Mouse (Mus musculus): Measurements from ENCODE around the gene Clstn1. TPM values are rescaled to one million over a fixed set of nuclear protein-coding genes. Genes with fewer than 3 reads are reported as not detected.

Clstn1 gene
- polyA plus RNA-seq (2016; fragmentation: Nextera tagmentation; extraction: Ambion mirVana) = 38.3 and 38.9 TPM in 2 replicates

DNA sequence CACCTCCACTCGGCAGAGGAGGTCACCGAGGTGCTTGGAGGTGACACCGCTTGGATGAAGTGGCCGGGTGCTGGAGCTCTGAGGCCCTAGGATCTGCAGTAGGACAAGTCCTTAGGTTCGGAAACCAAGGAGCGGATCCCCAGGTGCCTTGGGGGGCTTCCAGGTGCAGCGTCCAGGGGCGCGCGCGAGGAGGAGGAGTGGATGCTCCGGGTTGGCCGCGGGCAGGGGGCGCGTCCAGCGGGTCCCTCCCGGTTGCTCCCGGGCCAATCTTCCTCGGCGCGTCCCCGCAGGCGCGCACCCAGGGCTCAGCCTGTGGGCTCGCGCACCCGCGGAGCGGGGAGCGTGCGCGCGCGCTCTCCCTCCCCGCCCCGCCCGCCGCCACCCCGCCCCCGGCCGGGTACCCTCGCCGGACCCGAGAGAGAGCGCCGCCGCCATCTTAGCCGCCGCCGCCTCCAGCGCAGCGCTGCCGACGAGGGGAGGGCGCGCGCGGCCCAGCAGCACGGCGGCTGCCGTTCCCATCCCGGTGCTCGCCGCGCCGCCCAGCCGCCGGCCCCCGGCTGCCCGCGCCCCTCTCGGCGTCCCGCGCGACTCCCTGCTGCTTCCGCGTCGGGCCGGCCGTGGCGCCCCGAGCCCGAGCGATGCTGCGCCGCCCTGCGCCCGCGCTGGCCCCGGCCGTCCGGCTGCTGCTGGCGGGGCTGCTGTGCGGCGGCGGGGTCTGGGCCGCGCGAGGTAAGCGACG, at the start of gene Clstn1:
TSS of gene Clstn1 (plus strand) at position 425 of the 739 bp plus-strand sequence.
- Histone ChIP-seq H3K4me2 (peak within 1 kb of the TSS; percentile 94), H3K4me3 (peak within 1 kb of the TSS; percentile 68), H3K9ac (peak within 1 kb of the TSS; percentile 70), H3K27me3 (replicated peaks) (peaks cover 52% of the 10 kb centered on the region), H3K9me3 (replicated peaks) (0 out of 2 replicates have a peak, but pooled peaks cover under 1% of the 10 kb centered on the region), H3K36me3 (no peaks in the 10 kb centered on the region), H3K27ac (ENCODE audit: poor library complexity, severe bottlenecking) (no peak within 1 kb of the TSS), H3K4me1 (replicated peaks) (peaks cover 11% of the 10 kb centered on the region)
- ATAC-seq (ENCODE audit: insufficient number of reproducible peaks, low FRiP score) = peak; percentile 73
- 3% methylated on average over 66 of the region's 103 CpGs for WGBS

- Histone ChIP-seq H3K9ac (0 out of 2 replicates have a peak overlapping the region, but pooled peaks have one; percentile 2), H3K36me3 (no peaks in the 10 kb centered on the region), H3K27me3 (replicated peaks) (no peaks in the 10 kb centered on the region), H3K27ac (ENCODE audit: poor library complexity, severe bottlenecking) (peak overlapping the region; percentile 79), H3K4me1 (replicated peaks) (peaks cover 55% of the 10 kb centered on the region), H3K4me2 (peak overlapping the region; percentile 32), H3K9me3 (replicated peaks) (no peaks in the 10 kb centered on the region), H3K4me3 (no peak overlapping the region)
- 31% methylated on average over 8 of the region's 8 CpGs for WGBS
- peak; percentile 82 for ATAC-seq (ENCODE audit: insufficient number of reproducible peaks, low FRiP score)
Measured at GRCm38 (mm10) chr4:149539441-149539840, 46.8 kb upstream of the Clstn1 start.

DNA sequence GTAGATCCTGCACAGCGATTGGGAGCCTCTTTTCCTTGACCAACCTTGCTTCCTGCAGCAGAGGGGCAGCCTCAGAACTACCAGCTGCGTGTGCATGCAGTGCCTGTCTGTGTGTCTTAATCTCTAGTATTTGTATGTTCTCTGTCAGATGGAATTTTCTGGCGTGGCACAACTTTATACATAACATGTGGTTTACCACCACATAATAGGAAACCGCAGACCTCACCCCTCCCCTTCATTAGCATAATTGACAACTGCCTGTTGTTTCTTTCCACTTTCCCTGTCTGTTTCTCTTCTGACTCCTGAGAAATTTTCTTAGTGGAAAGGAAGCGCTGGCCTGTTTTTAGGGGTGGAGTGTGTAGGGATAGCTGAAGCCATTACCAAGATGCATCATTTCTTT, 44.3 kb upstream of the Clstn1 start:
- Histone ChIP-seq H3K4me3 (no peak overlapping the region), H3K27me3 (replicated peaks) (no peaks in the 10 kb centered on the region), H3K9ac (no peak overlapping the region), H3K36me3 (peaks cover 18% of the 10 kb centered on the region), H3K9me3 (replicated peaks) (no peaks in the 10 kb centered on the region), H3K27ac (ENCODE audit: poor library complexity, severe bottlenecking) (no peak overlapping the region), H3K4me1 (replicated peaks) (peaks cover 49% of the 10 kb centered on the region), H3K4me2 (peak overlapping the region; percentile 20; the same call in 1 of the 2 replicates)
- 57% methylated on average over 5 of the region's 5 CpGs for WGBS
- ATAC-seq (ENCODE audit: insufficient number of reproducible peaks, low FRiP score) = no peak

- WGBS = 76% methylated on average over 12 of the region's 12 CpGs
- H3K9ac ChIP-seq = 0 out of 2 replicates have a peak overlapping the region, but pooled peaks have one; percentile 10
Measured at GRCm38 (mm10) chr4:149542431-149542830, 43.8 kb upstream of the Clstn1 start.

DNA sequence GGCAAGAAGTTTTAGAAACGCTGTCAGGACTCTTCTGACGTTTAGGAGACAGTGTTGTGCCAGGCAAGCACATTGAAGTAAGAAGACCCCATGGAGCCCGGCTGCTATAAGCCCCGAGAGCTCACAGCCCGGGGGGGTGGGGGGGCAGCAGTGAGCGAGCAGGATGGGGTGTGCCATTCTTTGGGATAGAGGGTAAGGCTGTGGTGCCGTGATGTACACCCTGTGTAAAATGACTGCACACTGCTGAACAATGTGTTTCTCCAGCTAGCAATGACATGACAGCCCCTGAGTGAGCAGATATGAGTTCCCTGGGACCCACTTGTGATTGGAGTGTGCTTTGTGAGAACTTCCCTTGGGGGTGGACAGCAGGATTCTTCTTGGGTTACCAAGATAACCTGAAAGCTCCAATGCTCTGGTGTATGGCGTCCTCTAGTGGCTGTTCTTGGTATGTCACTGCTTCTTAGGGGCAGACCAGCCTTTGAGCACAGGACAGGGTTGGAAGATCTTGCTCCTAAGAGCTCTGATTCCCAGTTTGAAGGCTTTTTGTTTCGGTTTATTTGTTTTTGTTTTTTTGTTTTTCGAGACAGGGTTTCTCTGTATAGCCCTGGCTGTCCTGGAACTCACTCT, 43.2 kb upstream of the Clstn1 start:
- no peaks in the 10 kb centered on the region for H3K9me3 ChIP-seq (replicated peaks)
- no peaks in the 10 kb centered on the region for H3K27me3 ChIP-seq (replicated peaks)
- H3K4me2 ChIP-seq = no peak overlapping the region
- H3K36me3 ChIP-seq = peaks cover 24% of the 10 kb centered on the region
- H3K27ac ChIP-seq (ENCODE audit: poor library complexity, severe bottlenecking) = no peak overlapping the region
- no peak for ATAC-seq (ENCODE audit: insufficient number of reproducible peaks, low FRiP score)
- H3K4me3 ChIP-seq = no peak overlapping the region
- 0 out of 2 replicates have a peak overlapping the region, but pooled peaks have one; percentile 10 for H3K9ac ChIP-seq
- peaks cover 38% of the 10 kb centered on the region for H3K4me1 ChIP-seq (replicated peaks)
- WGBS = 38% methylated on average over 10 of the region's 10 CpGs

More at GRCm38 (mm10) chr4:149542431-149542830, 43.8 kb upstream of the Clstn1 start:
- no peaks in the 10 kb centered on the region for H3K27me3 ChIP-seq (replicated peaks)
- no peaks in the 10 kb centered on the region for H3K9me3 ChIP-seq (replicated peaks)
- H3K4me3 ChIP-seq = no peak overlapping the region
- H3K4me1 ChIP-seq (replicated peaks) = peaks cover 44% of the 10 kb centered on the region
- H3K36me3 ChIP-seq = peaks cover 19% of the 10 kb centered on the region
- no peak overlapping the region for H3K4me2 ChIP-seq
- no peak overlapping the region for H3K27ac ChIP-seq (ENCODE audit: poor library complexity, severe bottlenecking)
- no peak for ATAC-seq (ENCODE audit: insufficient number of reproducible peaks, low FRiP score)

- Histone ChIP-seq H3K36me3 (peaks cover 27% of the 10 kb centered on the region), H3K9ac (no peak overlapping the region), H3K9me3 (replicated peaks) (no peaks in the 10 kb centered on the region), H3K4me1 (replicated peaks) (peaks cover 19% of the 10 kb centered on the region), H3K27ac (ENCODE audit: poor library complexity, severe bottlenecking) (no peak overlapping the region), H3K27me3 (replicated peaks) (no peaks in the 10 kb centered on the region), H3K4me2 (no peak overlapping the region), H3K4me3 (no peak overlapping the region)
- ATAC-seq (ENCODE audit: insufficient number of reproducible peaks, low FRiP score) = no peak
- 81% methylated on average over 8 of the region's 8 CpGs for WGBS
Measured at GRCm38 (mm10) chr4:149544892-149545291, 41.4 kb upstream of the Clstn1 start.

- H3K27me3 ChIP-seq (replicated peaks) = no peaks in the 10 kb centered on the region
- H3K4me3 ChIP-seq = no peak overlapping the region
- no peak overlapping the region for H3K4me2 ChIP-seq
- H3K9me3 ChIP-seq (replicated peaks) = no peaks in the 10 kb centered on the region
- H3K4me1 ChIP-seq (replicated peaks) = peaks cover 7% of the 10 kb centered on the region
- no peak overlapping the region for H3K9ac ChIP-seq
- no peak for ATAC-seq (ENCODE audit: insufficient number of reproducible peaks, low FRiP score)
- no peak overlapping the region for H3K27ac ChIP-seq (ENCODE audit: poor library complexity, severe bottlenecking)
- peaks cover 27% of the 10 kb centered on the region for H3K36me3 ChIP-seq
- 84% methylated on average over 9 of the region's 9 CpGs for WGBS
Measured at GRCm38 (mm10) chr4:149546797-149547444, 39.3 kb upstream of the Clstn1 start.

- H3K36me3 ChIP-seq = peaks cover 27% of the 10 kb centered on the region
- no peak overlapping the region for H3K9ac ChIP-seq
- no peak for ATAC-seq (ENCODE audit: insufficient number of reproducible peaks, low FRiP score)
- no peaks in the 10 kb centered on the region for H3K9me3 ChIP-seq (replicated peaks)
- H3K4me1 ChIP-seq (replicated peaks) = peaks cover 5% of the 10 kb centered on the region
- no peaks in the 10 kb centered on the region for H3K27me3 ChIP-seq (replicated peaks)
- 79% methylated on average over 6 of the region's 6 CpGs for WGBS
- H3K4me3 ChIP-seq = no peak overlapping the region
- H3K27ac ChIP-seq (ENCODE audit: poor library complexity, severe bottlenecking) = no peak overlapping the region
- no peak overlapping the region for H3K4me2 ChIP-seq
Measured at GRCm38 (mm10) chr4:149547523-149547922, 38.7 kb upstream of the Clstn1 start.

DNA sequence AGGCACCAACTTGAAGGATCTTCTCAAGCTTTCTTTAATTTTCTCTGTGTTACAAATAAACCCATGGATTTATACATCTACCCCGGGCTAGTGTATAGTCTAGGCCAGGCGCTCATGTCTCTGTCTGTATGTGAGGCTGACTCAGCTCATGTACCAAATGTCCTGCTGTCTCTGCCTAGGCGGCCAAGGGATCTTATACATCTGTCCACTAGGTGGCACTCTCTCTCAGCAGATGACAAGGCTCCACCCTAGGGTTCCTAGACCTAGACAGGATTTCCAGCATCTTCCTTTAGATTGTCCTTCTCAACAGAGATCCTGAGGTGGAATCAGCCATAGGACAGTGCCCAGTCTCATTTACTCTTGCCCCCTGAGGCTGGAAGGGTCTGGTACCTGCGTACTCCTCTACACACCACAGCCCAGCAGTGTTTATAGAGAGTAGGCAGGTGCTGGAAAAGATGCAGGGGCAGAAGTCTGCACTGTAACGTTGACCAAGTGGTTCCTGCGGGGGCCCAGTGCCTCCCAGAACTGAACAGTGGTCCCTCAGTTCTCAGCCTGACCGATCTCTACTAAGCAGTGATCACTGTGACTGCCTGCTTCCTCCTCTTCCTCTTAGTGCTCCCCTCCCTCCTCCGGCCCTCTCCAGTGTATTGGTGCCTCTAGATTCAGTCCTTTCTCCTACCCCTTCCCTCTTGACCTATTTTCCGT, 36.9 kb upstream of the Clstn1 start:
- Histone ChIP-seq H3K27me3 (replicated peaks) (no peaks in the 10 kb centered on the region), H3K9ac (no peak overlapping the region), H3K4me2 (no peak overlapping the region), H3K27ac (ENCODE audit: poor library complexity, severe bottlenecking) (no peak overlapping the region), H3K4me1 (replicated peaks) (peaks cover 6% of the 10 kb centered on the region), H3K9me3 (replicated peaks) (no peaks in the 10 kb centered on the region), H3K36me3 (peaks cover 27% of the 10 kb centered on the region), H3K4me3 (no peak overlapping the region)
- WGBS = 61% methylated on average over 9 of the region's 9 CpGs
- peak; percentile 60 for ATAC-seq (ENCODE audit: insufficient number of reproducible peaks, low FRiP score)

DNA sequence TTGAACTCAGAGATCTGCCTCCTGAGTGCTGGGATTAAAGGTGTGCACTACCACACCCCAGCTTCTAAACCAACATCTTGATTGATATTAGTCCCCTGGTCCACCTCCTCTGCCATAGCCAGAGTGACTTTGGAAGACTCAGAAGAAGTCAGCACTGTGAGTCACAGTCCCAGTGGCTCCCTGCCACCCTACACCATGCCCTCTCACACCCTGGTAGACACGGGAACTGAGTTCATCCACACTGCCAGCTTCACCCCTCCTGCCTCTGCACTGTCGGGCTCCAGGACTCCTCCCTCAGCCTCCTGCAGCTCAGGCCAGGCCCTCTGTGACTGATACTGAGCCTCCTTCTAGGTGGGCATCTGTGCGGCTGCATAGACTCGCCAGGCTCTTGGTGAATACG, 35.4 kb upstream of the Clstn1 start:
- H3K27me3 ChIP-seq (replicated peaks) = no peaks in the 10 kb centered on the region
- no peak for ATAC-seq (ENCODE audit: insufficient number of reproducible peaks, low FRiP score)
- H3K9me3 ChIP-seq (replicated peaks) = no peaks in the 10 kb centered on the region
- no peak overlapping the region for H3K27ac ChIP-seq (ENCODE audit: poor library complexity, severe bottlenecking)
- H3K4me1 ChIP-seq (replicated peaks) = peaks cover 21% of the 10 kb centered on the region
- WGBS = 66% methylated on average over 5 of the region's 5 CpGs
- H3K4me2 ChIP-seq = no peak overlapping the region
- no peak overlapping the region for H3K4me3 ChIP-seq
- no peak overlapping the region; the same call in 1 of the 2 replicates for H3K9ac ChIP-seq
- peaks cover 20% of the 10 kb centered on the region for H3K36me3 ChIP-seq

Measured in heart, embryonic 12.5 days (tissue).